Mouse (Mus musculus) forebrain, embryonic 12.5 days (tissue): Measurements from ENCODE around the gene Ankrd39. TPM values are rescaled to one million over a fixed set of nuclear protein-coding genes. Genes with fewer than 3 reads are reported as not detected.
A peak's percentile ranks its signal among the peaks of the same experiment; 100 is the strongest.

Source experiments
- ATAC-seq: fragments of 200-750 bp; cut with Nextera tagmentation; 2 replicates; pipeline ENCODE4 v1.8.0; 2017; ENCODE audit warnings: moderate TSS enrichment; ENCODE audit not compliant: low FRiP score
- H3K27ac ChIP-seq: fragments of 300-500 bp; sonication (generic); 2 replicates; pipeline ENCODE4 v1.5.1; 2016; ENCODE audit warnings: mild to moderate bottlenecking
- H3K27me3 ChIP-seq: fragments of 300-500 bp; sonication (generic); 2 replicates; pipeline ENCODE4 v1.6.1; 2016; ENCODE audit warnings: mild to moderate bottlenecking
- H3K36me3 ChIP-seq: fragments of 300-500 bp; sonication (generic); replicated peaks from 2 replicates; pipeline ENCODE4 v1.6.1; 2016; ENCODE audit warnings: mild to moderate bottlenecking
- H3K4me1 ChIP-seq: fragments of 300-500 bp; sonication (generic); 2 replicates; pipeline ENCODE4 v1.6.1; 2016
- H3K4me2 ChIP-seq: fragments of 300-500 bp; sonication (generic); 2 replicates; pipeline ENCODE4 v1.6.1; 2016; ENCODE audit warnings: mild to moderate bottlenecking, moderate library complexity
- H3K4me3 ChIP-seq: fragments of 300-500 bp; sonication (generic); replicated peaks from 2 replicates; pipeline ENCODE4 v1.5.1; 2016; ENCODE audit warnings: mild to moderate bottlenecking
- H3K9ac ChIP-seq: fragments of 300-500 bp; sonication (generic); 2 replicates; pipeline ENCODE4 v1.6.1; 2016; ENCODE audit warnings: mild to moderate bottlenecking
- H3K9me3 ChIP-seq: fragments of 300-500 bp; sonication (generic); 2 replicates; pipeline ENCODE4 v1.6.1; 2016
- WGBS: fragments of 180-500 bp; shearing (Covaris S2); methylation state at CpG from one replicate; pipeline ENCODE4 v1.1.7; 2016; 5-methylcytosine and 5-hydroxymethylcytosine counted together
- polyA plus RNA-seq: library from polyadenylated mRNA; unstranded; fragments of >200 nt; fragmentation: Nextera tagmentation; extraction: Ambion mirVana; gene quantifications from 2 replicates; pipeline ENCODE4 v1.2.1, GENCODE M21; 2016

Ankrd39 gene
- polyA plus RNA-seq, 1 experiment from 2014 or later, result 16.7 TPM

- Histone ChIP-seq H3K4me2 (peak overlapping the region; percentile 93), H3K4me3 (peak overlapping the region; percentile 97), H3K9me3 (no peaks in the 10 kb centered on the region), H3K4me1 (peaks cover 33% of the 10 kb centered on the region), H3K36me3 (peaks cover 21% of the 10 kb centered on the region), H3K27ac (no peak overlapping the region), H3K27me3 (no peaks in the 10 kb centered on the region), H3K9ac (no peak overlapping the region)
- ATAC-seq, result no peak
- WGBS, result 44% methylated on average over 2 of the region's 2 CpGs
Observed at GRCm38 (mm10) chr1:36513718-36514117, 33.5 kb downstream of the Ankrd39 start.

DNA sequence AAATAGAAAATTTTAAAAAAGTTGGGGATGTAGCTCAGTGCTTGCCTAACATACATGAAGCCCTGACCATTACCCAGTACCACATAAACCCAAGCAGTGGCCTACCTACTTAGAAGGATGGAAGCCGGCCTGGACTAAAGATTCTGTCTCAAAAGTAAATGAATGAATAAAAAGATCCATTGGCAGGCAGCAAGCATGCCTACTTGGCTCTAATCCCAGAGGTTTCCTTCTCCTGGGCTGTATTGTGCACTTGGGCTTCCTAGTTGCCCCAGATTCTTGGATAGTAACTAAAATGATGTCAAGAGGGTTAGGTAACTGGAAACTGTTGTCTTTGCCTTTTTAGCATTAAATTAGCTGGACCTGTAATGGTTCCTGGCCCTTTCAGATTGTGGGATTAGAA lies 33.9 kb downstream of the Ankrd39 start:
- no peaks in the 10 kb centered on the region for H3K9me3 ChIP-seq
- ATAC-seq, result no peak
- H3K4me1 ChIP-seq, result peaks cover 33% of the 10 kb centered on the region
- H3K36me3 ChIP-seq, result peaks cover 19% of the 10 kb centered on the region
- H3K27ac ChIP-seq, result no peak overlapping the region
- peak overlapping the region; percentile 93 for H3K4me2 ChIP-seq
- H3K9ac ChIP-seq, result peak overlapping the region; percentile 90
- 6% methylated on average over 1 of the region's 1 CpGs for WGBS
- peak overlapping the region; percentile 97 for H3K4me3 ChIP-seq
- no peaks in the 10 kb centered on the region for H3K27me3 ChIP-seq

DNA sequence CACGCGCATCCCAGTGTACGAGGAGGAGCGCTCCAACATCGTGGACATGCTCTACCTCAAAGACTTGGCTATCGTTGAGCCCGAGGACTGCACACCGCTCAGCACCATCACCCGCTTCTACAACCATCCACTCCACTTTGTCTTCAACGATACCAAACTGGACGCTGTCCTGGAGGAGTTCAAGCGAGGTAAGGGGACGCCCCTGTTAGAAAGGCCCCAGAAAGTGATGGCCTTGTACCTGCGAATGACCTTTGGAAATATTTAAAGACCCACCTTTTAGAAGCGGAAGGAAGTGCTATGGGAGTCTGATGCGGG lies 34.3 kb downstream of the Ankrd39 start:
- no peak for ATAC-seq
- Histone ChIP-seq H3K4me1 (peaks cover 33% of the 10 kb centered on the region), H3K36me3 (peaks cover 19% of the 10 kb centered on the region), H3K27ac (peak overlapping the region; percentile 99), H3K9ac (peak overlapping the region; percentile 90), H3K4me2 (peak overlapping the region; percentile 93), H3K4me3 (peak overlapping the region; percentile 97), H3K27me3 (no peaks in the 10 kb centered on the region), H3K9me3 (no peaks in the 10 kb centered on the region)
- 1% methylated on average over 16 of the region's 16 CpGs for WGBS

DNA sequence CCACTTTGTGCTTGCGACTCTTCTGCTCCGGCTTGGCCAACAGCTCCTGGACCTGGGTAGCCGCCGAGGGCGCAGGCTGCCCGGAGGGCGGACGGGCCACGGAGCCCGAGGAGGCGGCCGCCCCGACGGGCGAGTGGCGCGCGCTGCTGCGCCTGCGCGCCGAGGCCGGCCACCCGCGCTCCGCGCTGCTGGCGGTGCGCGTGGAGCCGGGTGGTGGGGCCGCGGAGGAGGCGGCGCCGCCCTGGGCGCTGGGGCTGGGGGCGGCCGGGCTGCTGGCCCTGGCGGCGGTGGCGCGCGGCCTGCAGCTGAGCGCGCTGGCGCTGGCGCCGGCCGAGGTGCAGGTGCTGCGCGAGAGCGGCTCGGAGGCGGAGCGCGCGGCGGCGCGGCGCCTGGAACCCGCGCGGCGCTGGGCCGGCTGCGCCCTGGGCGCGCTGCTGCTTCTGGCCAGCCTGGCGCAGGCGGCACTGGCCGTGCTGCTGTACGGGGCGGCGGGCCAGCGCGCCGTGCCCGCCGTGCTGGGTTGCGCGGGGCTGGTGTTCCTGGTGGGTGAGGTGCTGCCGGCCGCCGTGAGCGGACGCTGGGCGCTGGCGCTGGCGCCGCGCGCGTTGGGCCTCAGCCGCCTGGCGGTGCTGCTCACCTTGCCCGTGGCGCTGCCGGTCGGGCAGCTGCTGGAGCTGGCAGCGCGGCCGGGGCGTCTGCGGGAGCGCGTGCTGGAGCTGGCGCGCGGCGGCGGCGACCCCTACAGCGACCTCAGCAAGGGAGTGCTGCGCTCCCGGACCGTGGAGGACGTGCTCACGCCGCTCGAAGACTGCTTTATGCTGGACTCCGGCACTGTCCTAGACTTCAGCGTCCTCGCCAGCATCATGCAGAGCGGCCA lies 34.9 kb downstream of the Ankrd39 start:
- WGBS, result under 1% methylated on average over 97 of the region's 126 CpGs
- Histone ChIP-seq H3K9ac (peak overlapping the region; percentile 90), H3K4me3 (peak overlapping the region; percentile 97), H3K36me3 (peaks cover 19% of the 10 kb centered on the region), H3K9me3 (no peaks in the 10 kb centered on the region), H3K27me3 (no peaks in the 10 kb centered on the region), H3K4me2 (peak overlapping the region; percentile 93), H3K4me1 (peaks cover 33% of the 10 kb centered on the region), H3K27ac (peak overlapping the region; percentile 99)
- peak; percentile 69 for ATAC-seq

GRCm38 (mm10) chr1:36511289-36512021 lies 35.8 kb downstream of the Ankrd39 start, which contains the start of gene Cnnm3:
Gene Cnnm3, plus strand, starts transcription at chr1:36511867.
- ATAC-seq, result peak; percentile 98
- Histone ChIP-seq H3K9me3 (no peaks in the 10 kb centered on the region), H3K4me2 (peak within 1 kb of the TSS; percentile 93), H3K27me3 (no peaks in the 10 kb centered on the region), H3K4me3 (peak within 1 kb of the TSS; percentile 97), H3K27ac (peak within 1 kb of the TSS; percentile 99), H3K4me1 (peaks cover 33% of the 10 kb centered on the region), H3K36me3 (peaks cover 16% of the 10 kb centered on the region), H3K9ac (peak within 1 kb of the TSS; percentile 90)
- WGBS, result 2% methylated on average over 45 of the region's 51 CpGs

DNA sequence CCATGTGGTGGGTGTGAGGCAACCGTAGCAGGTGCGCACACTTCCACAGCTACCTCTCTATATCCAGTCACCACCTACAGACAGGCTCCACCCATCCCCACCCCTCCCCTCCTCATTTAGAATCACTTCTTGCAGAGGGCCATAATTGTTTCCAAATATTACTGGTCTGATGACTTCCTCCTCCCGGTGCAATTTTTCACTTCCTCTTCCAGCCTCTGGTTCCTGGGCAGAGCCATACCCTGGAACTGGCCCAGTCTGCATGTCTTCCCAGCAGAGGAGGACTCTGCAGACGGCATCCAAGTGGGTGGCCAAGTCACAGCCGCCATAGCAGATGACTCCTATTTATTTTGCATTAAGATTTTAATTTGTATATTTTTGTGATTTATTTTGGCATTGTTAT lies 39.0 kb downstream of the Ankrd39 start:
- Histone ChIP-seq H3K27me3 (no peaks in the 10 kb centered on the region), H3K27ac (no peak overlapping the region), H3K36me3 (peaks cover 20% of the 10 kb centered on the region), H3K9ac (no peak overlapping the region), H3K4me3 (no peak overlapping the region), H3K9me3 (no peaks in the 10 kb centered on the region), H3K4me2 (no peak overlapping the region), H3K4me1 (peaks cover 4% of the 10 kb centered on the region)
- ATAC-seq, result no peak
- WGBS, result 89% methylated on average over 5 of the region's 5 CpGs

DNA sequence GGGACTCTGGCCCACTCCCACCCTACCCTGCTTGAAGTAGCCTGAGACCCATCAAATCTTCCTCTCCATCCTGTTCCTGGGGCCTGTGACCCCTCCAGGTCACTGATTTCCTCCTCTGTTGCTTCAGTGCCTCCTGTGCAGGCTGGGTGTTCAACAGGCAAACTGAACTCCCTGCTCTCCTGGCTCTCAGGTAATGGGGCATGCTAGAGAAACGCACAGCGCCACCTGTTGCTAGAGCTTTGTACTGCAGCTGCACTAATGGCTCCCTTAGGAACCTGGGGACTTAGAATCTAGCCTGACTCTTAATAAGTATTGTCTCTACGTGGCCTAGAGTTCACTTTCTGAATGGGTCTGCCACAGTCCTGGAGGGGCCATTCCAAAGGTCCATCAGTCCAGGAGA lies 46.0 kb downstream of the Ankrd39 start:
- 3% methylated on average over 3 of the region's 3 CpGs for WGBS

GRCm38 (mm10) chr1:36497312-36497711 lies 49.9 kb downstream of the Ankrd39 start:
- 81% methylated on average over 2 of the region's 2 CpGs for WGBS
- H3K27me3 ChIP-seq, result no peaks in the 10 kb centered on the region

More for the DNA sequence above, 46.0 kb downstream of the Ankrd39 start:
- Histone ChIP-seq H3K4me3 (no peak overlapping the region), H3K9me3 (no peaks in the 10 kb centered on the region), H3K36me3 (peaks cover 18% of the 10 kb centered on the region), H3K27ac (no peak overlapping the region), H3K27me3 (no peaks in the 10 kb centered on the region), H3K4me1 (no peaks in the 10 kb centered on the region), H3K4me2 (no peak overlapping the region), H3K9ac (no peak overlapping the region)
- ATAC-seq, result no peak

GRCm38 (mm10) chr1:36496719-36497118 lies 50.5 kb downstream of the Ankrd39 start:
- no peak overlapping the region for H3K27ac ChIP-seq
- peaks cover 10% of the 10 kb centered on the region for H3K36me3 ChIP-seq
- WGBS, result 58% methylated on average over 2 of the region's 2 CpGs
- no peak overlapping the region for H3K4me3 ChIP-seq
- H3K27me3 ChIP-seq, result no peaks in the 10 kb centered on the region
- H3K9ac ChIP-seq, result no peak overlapping the region
- no peaks in the 10 kb centered on the region for H3K9me3 ChIP-seq
- peaks cover 6% of the 10 kb centered on the region for H3K4me1 ChIP-seq
- ATAC-seq, result no peak
- H3K4me2 ChIP-seq, result no peak overlapping the region

More at GRCm38 (mm10) chr1:36497312-36497711, 49.9 kb downstream of the Ankrd39 start:
- no peaks in the 10 kb centered on the region for H3K9me3 ChIP-seq
- H3K4me3 ChIP-seq, result no peak overlapping the region
- H3K27ac ChIP-seq, result no peak overlapping the region
- H3K36me3 ChIP-seq, result peaks cover 10% of the 10 kb centered on the region
- no peak overlapping the region for H3K4me2 ChIP-seq
- H3K9ac ChIP-seq, result no peak overlapping the region
- ATAC-seq, result no peak
- H3K4me1 ChIP-seq, result peaks cover 4% of the 10 kb centered on the region

- Histone ChIP-seq H3K4me3 (no peak overlapping the region), H3K4me1 (peaks cover 6% of the 10 kb centered on the region), H3K9me3 (no peaks in the 10 kb centered on the region), H3K36me3 (0 out of 2 replicates have a peak, but pooled peaks cover under 1% of the 10 kb centered on the region), H3K4me2 (no peak overlapping the region), H3K9ac (no peak overlapping the region), H3K27me3 (no peaks in the 10 kb centered on the region), H3K27ac (no peak overlapping the region)
- no peak for ATAC-seq
- 85% methylated on average over 6 of the region's 6 CpGs for WGBS
Observed at GRCm38 (mm10) chr1:36493299-36493698, 53.9 kb downstream of the Ankrd39 start.

DNA sequence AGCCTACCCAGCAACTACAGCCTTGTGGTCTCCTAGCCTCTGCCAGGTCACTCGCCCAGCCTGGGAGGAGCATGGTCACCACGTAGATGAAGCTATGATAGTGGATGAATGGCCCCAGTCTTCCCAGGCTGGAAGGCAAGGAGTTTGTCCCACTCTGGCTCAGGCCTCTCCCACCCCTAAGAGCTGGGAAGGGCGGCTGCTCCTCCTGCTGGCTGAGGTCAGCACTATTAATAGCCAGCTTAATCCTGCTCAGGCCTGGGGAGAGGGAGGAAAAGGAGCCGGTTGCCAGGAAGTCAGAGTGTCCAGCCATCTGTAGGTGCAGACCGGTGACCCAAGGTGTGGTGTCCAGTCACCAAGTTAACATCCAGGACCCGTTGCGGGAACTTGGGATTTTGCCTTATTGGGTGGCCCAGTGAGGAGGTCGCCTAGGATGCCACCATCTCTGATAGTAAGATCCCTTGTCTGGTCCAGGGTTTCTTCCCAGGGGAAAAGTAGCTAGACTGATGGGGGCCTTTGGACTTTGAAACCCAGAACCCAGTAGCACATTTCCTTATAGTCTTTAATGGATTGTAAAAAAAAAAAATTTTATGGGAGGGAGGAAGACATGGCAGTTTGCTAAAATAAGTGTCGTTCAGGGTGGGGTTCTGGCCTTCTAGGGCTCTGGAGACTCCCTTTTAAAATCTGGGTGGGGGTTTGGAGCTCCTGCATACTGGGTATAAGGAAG lies 54.7 kb downstream of the Ankrd39 start:
- Histone ChIP-seq H3K27me3 (no peaks in the 10 kb centered on the region), H3K4me1 (peaks cover 6% of the 10 kb centered on the region)
- 50% methylated on average over 9 of the region's 9 CpGs for WGBS

GRCm38 (mm10) chr1:36489661-36490060 lies 57.6 kb downstream of the Ankrd39 start:
- H3K4me3 ChIP-seq, result no peak overlapping the region
- no peak for ATAC-seq
- WGBS, result 74% methylated on average over 6 of the region's 6 CpGs
- no peak overlapping the region for H3K4me2 ChIP-seq
- no peaks in the 10 kb centered on the region for H3K27me3 ChIP-seq
- no peak overlapping the region for H3K9ac ChIP-seq
- H3K4me1 ChIP-seq, result peaks cover 6% of the 10 kb centered on the region
- H3K27ac ChIP-seq, result no peak overlapping the region
- H3K9me3 ChIP-seq, result no peaks in the 10 kb centered on the region
- H3K36me3 ChIP-seq, result no peaks in the 10 kb centered on the region

More for the DNA sequence above, 54.7 kb downstream of the Ankrd39 start:
- Histone ChIP-seq H3K4me2 (no peak overlapping the region), H3K4me3 (no peak overlapping the region), H3K36me3 (no peaks in the 10 kb centered on the region), H3K9ac (no peak overlapping the region), H3K9me3 (no peaks in the 10 kb centered on the region), H3K27ac (no peak overlapping the region)
- ATAC-seq, result 0 out of 2 replicates have a peak, but pooled peaks have one; percentile 36
